Mouse (Mus musculus) monocyte, adult 2 months (primary cell): Measurements from ENCODE around the gene Hist1h2ad.
"Not testable (repeated sequence)": the region's sequence is repeated elsewhere in the genome, so short reads cannot be mapped to it uniquely, and the experiment has no call there.

ENCODE experiments used
- DNase-seq, 2 experiments: peaks; one replicate each; pipeline ENCODE4 v3.0.0; 2022; ENCODE audit warnings: low spot score in 2 of 2, low read depth in 1 of 2

The Hist1h2ad gene

GRCm38 (mm10) chr13:23562699-23563462 lies 11.3 kb upstream of the Hist1h2ad start:
- peak in 1 of 2 experiments; percentile 26 for DNase-seq

- DNase-seq = no peak
Measured at GRCm38 (mm10) chr13:23564482-23564881, 9.7 kb upstream of the Hist1h2ad start.

- DNase-seq = not testable (repeated sequence)
Measured at GRCm38 (mm10) chr13:23570261-23571021, 3.7 kb upstream of the Hist1h2ad start.

- DNase-seq = peak in 1 of 2 experiments; percentile 54
Measured at GRCm38 (mm10) chr13:23571022-23571503, 3.1 kb upstream of the Hist1h2ad start, which contains the start of the genes Hist1h2ae and Hist1h2bg. TSS of gene Hist1h2ae (minus strand) at chr13:23571220. TSS of gene Hist1h2bg (plus strand) at chr13:23571396.

- DNase-seq = not testable (repeated sequence)
Measured at GRCm38 (mm10) chr13:23571504-23572217, 2.5 kb upstream of the Hist1h2ad start.

- DNase-seq = no peak
Measured at GRCm38 (mm10) chr13:23572218-23573033, 1.8 kb upstream of the Hist1h2ad start.

GRCm38 (mm10) chr13:23573034-23573897 lies 915 bp upstream of the Hist1h2ad start:
- DNase-seq = not testable (repeated sequence)

GRCm38 (mm10) chr13:23574546-23575170 lies 477 bp downstream of the Hist1h2ad start:
- DNase-seq = not testable (repeated sequence)

- DNase-seq = peak in 1 of 2 experiments; percentile 61
Measured at GRCm38 (mm10) chr13:23575271-23575851, 1.2 kb downstream of the Hist1h2ad start, which contains the start of gene Hist1h3d. TSS of gene Hist1h3d (plus strand) at chr13:23575763.

- not testable (repeated sequence) for DNase-seq
Measured at GRCm38 (mm10) chr13:23575864-23576313, 1.7 kb downstream of the Hist1h2ad start.

- no peak for DNase-seq
Measured at GRCm38 (mm10) chr13:23576351-23576881, 2.2 kb downstream of the Hist1h2ad start.

- DNase-seq = no peak
Measured at GRCm38 (mm10) chr13:23576906-23577639, 2.9 kb downstream of the Hist1h2ad start.

- no peak for DNase-seq
Measured at GRCm38 (mm10) chr13:23577835-23578234, 3.7 kb downstream of the Hist1h2ad start.

- peak; percentile 87 to 93 for DNase-seq
Measured at GRCm38 (mm10) chr13:23581408-23582218, 7.4 kb downstream of the Hist1h2ad start, which contains the start of gene Hist1h4d. TSS of gene Hist1h4d (plus strand) at chr13:23581598.

- no peak for DNase-seq
Measured at GRCm38 (mm10) chr13:23582219-23583056, 8.3 kb downstream of the Hist1h2ad start.
